Mouse (Mus musculus) kidney, adult 9 months (tissue): ENCODE data around the gene 1600002K03Rik.
A peak's percentile ranks its signal among the peaks of the same experiment; 100 is the strongest.

Source experiments
- DNase-seq: peaks from one replicate; pipeline ENCODE4 v3.0.0; 2022

Gene 1600002K03Rik

GRCm38 (mm10) chr10:80172527-80173292 lies at the start of gene 1600002K03Rik:
TSS of gene 1600002K03Rik (plus strand) at chr10:80172944.
- peak; percentile 94 for DNase-seq

- DNase-seq, result no peak
Measured at GRCm38 (mm10) chr10:80123932-80124562, 48.7 kb upstream of the 1600002K03Rik start.

DNA sequence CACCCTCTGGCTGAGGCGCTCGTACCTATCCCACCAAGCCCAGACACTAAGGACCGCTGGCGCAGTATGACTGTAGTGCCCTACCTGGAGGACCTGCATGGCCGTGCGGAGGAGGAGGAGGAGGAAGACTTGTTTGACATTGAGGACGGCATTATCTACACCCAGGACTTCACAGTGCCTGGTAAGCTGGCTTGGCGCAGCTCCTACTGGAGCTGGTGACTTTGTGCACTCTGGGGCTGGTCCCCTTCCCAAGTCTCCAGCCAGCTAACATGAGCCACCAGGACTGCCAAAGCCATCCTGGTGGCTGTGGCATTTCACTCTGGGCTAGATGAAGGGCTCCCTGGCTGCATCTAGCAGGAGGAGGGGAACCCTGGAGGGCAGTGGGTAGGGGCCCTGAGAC lies 44.8 kb upstream of the 1600002K03Rik start:
- DNase-seq, result no peak

- no peak for DNase-seq
Measured at GRCm38 (mm10) chr10:80129846-80130245, 42.9 kb upstream of the 1600002K03Rik start.

- peak; percentile 86 for DNase-seq
Measured at GRCm38 (mm10) chr10:80130403-80131031, 42.2 kb upstream of the 1600002K03Rik start.

- DNase-seq, result no peak
Measured at GRCm38 (mm10) chr10:80131316-80131951, 41.3 kb upstream of the 1600002K03Rik start.

- no peak for DNase-seq
Measured at GRCm38 (mm10) chr10:80131952-80132350, 40.8 kb upstream of the 1600002K03Rik start.

GRCm38 (mm10) chr10:80133226-80133849 lies 39.4 kb upstream of the 1600002K03Rik start:
- peak; percentile 45 for DNase-seq

- no peak for DNase-seq
Measured at GRCm38 (mm10) chr10:80134421-80134820, 38.3 kb upstream of the 1600002K03Rik start.

GRCm38 (mm10) chr10:80135161-80135560 lies 37.6 kb upstream of the 1600002K03Rik start:
- no peak for DNase-seq

GRCm38 (mm10) chr10:80135641-80136040 lies 37.1 kb upstream of the 1600002K03Rik start:
- no peak for DNase-seq

DNA sequence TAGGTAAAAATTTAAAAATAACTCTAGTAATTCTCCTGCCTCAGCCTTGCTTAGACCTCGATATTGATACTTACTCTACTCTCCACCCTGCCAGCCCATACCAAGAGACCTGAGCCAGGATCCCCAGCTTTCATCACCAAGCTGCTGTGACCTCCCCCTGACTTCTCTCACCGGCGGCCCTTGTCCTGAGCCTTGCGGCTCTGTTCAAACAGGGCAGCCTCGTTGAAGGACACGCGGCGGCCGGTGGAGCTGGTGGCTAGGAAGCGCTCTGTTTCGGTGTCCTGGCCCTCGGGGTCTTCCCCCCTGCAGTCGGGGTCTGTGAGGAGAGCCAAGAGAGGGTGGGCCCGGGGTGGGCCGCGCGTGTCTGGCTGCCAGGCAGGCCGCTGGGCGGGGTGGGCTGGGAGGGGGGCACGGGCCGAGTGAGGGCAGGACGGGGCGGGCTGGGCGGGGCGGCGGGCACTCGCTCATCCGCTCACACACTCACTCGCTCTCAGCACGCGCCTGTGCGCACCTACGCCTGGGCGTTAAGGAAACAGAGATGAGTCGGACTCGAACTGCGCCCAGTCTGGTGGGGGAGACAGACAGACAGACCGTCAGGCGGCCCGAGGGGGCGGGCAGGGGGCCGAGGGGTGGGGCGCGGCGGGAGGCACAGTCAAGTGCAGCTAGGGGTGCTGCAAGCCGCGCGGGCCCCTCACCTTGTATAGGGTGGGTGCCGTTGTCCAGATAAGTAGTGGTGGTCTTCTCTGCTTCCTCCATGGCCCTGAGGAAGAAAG lies 36.4 kb upstream of the 1600002K03Rik start:
- DNase-seq, result no peak

DNA sequence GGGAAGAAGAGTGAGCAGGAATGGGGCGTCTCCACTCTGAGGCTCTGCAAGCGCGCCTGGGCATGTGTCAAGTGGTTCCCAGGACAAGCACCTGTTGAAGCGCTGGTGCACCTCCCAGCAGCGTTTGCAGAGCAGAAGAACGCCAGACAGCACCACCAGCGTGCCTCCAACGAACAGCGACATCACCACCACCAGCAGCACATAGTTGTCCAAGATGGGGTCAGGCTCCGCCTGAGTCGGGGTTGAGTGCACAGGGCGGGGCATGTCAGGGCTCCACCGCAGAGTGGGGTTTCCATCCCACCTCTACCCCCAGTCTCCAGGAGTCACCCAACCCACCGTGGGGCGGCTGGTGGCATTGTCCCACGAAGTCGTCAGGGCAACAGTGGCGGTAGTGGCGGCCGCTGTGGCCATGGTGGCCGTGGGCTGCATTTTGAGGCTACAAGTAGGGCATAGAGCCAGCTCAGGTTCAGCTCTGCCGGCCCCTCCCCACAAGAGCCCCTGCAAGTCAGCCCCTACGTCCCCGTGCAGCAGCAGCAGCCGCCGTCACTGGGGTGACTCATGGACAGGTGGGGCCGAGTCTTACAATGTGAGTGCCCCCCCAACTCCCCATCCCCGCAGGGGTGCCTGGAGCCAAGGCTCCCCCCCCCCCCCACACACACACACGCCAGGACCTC lies 35.7 kb upstream of the 1600002K03Rik start:
- DNase-seq, result no peak

DNA sequence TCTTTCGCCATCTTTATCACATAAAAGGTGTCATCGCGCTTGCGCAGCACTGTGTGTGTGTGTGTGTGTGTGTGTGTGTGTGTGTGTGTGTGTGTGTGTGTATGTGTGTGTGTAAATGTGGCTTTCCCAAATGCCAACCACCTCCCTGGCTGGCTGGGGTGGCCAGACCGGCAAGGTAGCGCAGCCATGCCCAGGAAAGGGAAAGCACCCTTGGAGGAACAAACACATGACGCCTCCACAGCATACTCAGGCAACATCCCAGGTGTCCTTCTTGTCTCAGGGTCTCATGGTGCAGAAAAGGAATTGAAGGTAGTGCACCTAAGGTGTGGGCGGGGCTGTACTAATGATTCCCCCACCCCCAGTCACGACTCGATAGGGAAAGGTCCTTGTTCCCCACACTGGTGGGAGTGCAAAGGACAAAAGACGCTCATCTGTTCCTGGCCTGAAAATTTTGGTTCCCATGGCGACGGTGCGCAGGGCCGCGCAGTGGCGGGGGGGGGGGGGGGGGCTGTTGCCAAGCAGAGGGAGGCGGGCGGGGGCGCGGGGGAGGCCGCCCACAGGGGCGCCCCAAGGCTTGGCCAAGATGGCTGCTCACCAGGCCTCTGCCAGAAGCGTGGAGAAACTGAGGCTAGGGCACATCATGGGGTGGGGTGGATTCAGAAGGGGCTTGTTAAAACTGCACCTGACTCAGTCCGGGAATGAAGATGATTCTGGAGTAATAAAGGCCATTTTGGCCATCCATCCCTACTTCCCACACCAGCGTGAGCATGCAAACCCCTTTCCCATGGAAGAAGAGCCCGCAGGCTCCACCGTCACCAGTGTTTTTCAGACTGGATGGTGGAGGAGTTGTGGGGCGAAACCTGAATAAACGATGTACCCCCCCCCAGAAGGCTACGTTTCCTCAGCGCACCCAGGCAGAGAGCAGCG lies 34.9 kb upstream of the 1600002K03Rik start:
- DNase-seq, result no peak

DNA sequence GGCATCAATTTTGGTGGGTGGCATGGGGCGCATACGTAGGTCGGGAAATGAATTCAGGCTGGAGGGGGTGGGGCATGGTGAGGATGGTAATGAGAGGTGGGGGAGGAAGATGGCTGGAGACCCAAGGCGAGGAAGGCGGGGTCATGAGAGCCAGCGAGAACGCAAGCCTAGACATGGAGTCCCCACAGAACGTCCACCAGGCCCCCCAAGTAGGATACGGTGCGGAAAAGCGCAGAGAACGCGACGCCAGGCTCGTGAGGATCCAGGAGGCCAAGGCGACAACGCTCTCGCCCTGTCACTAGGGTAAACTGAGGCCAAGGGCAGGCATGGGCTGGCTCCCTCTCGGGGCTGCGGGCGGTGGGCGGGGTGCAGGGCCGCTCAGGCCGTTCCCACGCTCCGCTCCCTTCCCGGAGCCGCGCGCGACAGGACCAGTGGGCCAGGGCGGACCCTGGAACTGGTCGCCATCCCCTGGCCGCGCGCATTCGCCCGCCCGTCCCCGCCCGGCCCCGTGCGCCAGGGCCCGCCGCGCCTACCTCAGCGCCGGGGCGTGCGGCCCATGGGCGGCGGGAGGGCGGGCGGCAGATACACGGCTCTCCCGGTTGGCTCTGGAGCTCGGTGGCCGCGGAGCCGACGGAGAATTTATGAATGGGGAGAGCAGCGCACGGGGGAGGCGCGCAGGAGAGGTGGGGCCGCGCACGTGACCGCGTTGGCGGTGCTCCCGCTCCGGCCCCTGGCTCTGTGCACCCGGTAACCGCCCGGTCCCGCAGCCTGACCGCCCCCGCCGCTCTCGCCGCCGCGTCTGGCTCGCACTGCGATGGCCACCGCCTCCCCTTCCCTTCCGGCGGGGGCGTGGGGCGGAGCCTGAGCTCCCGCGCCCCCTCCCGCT lies 33.9 kb upstream of the 1600002K03Rik start, which contains the start of gene Atp5d:
Gene Atp5d (plus strand): TSS at position 80 of the 886 bp plus-strand sequence.
- DNase-seq, result peak; percentile 61

DNA sequence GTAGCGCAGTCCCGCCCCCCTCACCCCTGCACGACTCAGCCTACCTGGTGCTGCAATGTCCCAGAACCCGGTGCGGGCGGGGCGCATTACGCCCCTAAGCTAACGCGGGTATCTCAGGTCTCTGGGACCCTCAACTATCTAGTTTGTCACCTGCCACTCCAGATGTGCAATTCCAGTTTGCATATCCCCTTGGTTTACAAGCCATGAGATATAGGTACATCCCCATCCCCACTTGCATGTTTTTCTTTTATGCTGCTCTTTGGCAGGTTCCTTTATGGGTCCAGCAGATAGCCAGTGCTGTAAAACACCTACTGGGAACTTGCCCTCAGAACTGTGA lies 33.3 kb upstream of the 1600002K03Rik start:
- DNase-seq, result no peak

- peak; percentile 35 for DNase-seq
Measured at GRCm38 (mm10) chr10:80139975-80140665, 32.6 kb upstream of the 1600002K03Rik start.

- DNase-seq, result no peak
Measured at GRCm38 (mm10) chr10:80140666-80141035, 32.1 kb upstream of the 1600002K03Rik start, which contains the start of gene Cbarp. TSS of gene Cbarp (minus strand) at chr10:80140835.

- DNase-seq, result peak; percentile 97
Measured at GRCm38 (mm10) chr10:80141243-80141642, 31.5 kb upstream of the 1600002K03Rik start.
